Mouse (Mus musculus) lung, postnatal 14 days (tissue): ENCODE data around the gene Cxcl15.

Experiments
- DNase-seq: peaks from one replicate; pipeline ENCODE4 v3.0.0; 2021

Cxcl15 gene

DNA sequence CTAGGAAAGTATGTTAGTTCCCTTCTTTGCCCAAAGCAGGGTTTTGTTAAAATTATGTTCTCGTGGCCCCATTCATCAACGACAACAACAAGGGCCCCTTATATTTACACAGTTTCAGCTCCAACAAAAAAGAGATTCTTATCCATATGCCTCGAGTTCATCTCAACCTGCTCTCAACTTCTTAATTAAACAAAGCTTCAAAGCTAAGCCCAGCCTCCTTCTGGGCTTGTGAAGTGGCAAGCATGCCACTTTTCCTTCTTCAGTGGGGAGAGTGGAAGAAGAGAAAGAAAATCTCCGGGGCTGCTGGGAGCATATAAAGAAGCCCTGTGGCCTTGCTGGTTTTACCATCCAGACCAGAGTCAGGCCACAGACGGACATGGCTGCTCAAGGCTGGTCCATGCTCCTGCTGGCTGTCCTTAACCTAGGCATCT is at the start of gene Cxcl15:
Gene Cxcl15, plus strand, starts transcription at position 340 of the 431 bp plus-strand sequence.
- DNase-seq = peak; percentile 49

- DNase-seq = no peak
These were observed 40.4 kb upstream of the Cxcl15 start for GRCm38 (mm10) chr5:90753934-90754333.

GRCm38 (mm10) chr5:90758020-90758605 is 36.2 kb upstream of the Cxcl15 start:
- DNase-seq = no peak

- DNase-seq = no peak
These were observed 35.0 kb upstream of the Cxcl15 start, which contains the start of gene Cxcl5 for GRCm38 (mm10) chr5:90759077-90760065. TSS of gene Cxcl5 (plus strand) at chr5:90759360.

DNA sequence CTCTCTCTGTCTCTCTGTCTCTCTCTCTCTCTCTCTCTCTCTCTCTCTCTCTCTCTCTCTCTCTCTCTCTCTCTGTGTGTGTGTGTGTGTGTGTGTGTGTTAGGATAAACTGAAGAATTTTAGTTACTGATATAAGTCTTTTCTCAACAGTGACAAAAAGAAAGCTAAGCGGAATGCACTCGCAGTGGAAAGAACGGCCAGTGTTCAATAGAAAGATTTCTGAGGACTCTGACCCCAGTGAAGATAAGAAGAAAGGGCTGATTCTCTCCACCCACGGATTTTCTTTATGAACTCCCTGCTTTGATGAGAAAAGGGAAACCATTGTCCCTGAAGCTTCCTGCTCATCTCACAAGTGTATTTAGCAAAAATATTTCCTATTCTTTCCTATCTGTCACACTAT is 34.0 kb upstream of the Cxcl15 start:
- DNase-seq = no peak

DNA sequence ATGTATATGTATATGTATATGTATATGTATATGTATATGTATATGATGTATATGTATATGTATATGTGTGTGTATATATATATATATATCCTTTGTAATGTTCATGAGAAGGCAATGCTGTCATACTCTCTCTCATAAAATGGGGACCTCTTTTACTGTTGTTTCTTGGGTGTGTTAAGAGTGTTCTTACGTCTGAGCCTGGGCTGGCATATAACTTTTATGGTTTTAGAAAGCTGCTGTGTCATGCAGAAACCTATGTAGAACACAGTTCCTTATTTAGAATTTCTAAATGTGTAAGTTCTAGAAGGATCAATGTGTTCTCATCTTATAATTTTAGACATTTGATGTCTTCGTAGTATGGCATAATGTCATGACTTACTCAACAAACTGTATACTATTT is 33.5 kb upstream of the Cxcl15 start:
- DNase-seq = no peak

DNA sequence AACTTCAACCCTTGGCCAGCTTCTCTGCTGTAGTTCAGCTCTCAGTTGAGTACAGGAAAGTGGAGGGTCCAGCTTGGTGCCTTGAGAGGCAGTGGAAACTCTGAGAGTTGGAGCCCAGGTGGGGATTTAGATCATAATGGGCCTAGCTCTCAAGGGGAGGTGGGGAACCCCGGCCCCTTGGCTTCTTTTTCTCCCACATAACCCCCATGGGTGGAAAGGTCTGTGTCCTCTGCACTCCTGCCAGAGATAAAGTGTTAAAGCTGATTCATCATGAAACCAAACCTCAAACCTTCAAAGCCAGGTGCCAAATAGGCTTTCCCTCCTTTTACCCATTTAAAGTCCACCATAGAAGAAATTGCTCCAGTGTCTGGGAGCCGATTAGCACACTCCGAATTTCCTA is 32.5 kb upstream of the Cxcl15 start:
- no peak for DNase-seq

- DNase-seq = no peak
These were observed 30.2 kb upstream of the Cxcl15 start for GRCm38 (mm10) chr5:90763912-90764665.

DNA sequence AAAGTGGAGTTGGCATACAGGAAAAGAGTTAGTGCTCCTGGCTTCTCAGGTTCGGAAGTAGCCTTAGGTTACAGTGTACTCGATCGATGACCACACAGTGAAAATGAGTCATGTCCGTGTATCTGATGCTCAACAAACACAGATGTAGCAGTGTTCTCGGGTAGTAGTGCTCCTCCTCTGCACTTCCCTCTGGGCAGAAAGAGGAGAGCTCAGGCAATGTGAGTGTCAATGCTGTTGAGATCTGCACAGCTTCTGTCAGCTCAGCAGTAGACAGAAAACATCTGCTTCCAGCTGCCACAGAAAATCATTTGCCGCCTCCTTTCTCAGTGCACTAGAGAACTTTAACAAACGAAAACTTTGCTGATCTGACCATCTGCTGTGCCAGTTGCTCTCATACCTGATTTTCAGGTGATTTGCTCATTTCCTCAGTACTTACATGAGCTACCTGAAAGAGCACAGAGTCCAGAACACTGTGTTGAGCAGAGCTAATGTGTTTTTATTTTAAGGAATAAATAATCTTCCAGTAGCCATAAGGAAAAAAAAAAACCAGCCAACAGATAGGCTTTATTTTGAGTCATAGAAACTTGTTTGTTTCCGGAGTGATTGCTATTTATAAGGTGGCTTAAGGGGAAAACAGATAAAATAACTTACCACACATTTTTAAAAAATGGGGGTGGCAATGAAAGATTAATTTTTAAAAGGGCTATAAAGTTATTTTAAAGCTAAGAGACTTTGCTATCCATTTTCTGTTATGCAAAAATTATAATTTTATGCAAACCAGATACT is 28.3 kb upstream of the Cxcl15 start:
- DNase-seq = no peak

DNA sequence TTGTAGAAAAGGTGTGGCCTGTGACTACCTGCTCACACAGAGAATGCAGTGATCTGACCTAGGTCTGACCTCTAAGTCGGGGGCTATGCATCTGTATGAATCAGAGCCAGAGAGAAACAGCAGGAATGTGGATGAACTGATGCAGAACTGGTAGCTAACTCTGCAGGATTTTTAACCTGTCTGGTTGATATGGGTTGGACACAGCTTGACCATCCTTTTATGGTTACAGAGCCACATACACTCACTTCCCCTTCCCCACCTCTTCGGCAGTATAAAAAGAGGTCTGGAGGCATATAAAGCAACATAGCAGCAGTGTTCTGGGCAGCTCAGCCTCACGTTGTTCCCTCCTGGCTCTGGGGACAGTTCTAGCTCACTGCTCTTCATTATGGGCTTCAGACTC is 26.1 kb upstream of the Cxcl15 start, which contains the start of gene Ppbp:
Gene Ppbp, plus strand, starts transcription at position 301 of the 400 bp plus-strand sequence.
- DNase-seq = no peak

GRCm38 (mm10) chr5:90771369-90771768 is 23.0 kb upstream of the Cxcl15 start:
- no peak for DNase-seq

DNA sequence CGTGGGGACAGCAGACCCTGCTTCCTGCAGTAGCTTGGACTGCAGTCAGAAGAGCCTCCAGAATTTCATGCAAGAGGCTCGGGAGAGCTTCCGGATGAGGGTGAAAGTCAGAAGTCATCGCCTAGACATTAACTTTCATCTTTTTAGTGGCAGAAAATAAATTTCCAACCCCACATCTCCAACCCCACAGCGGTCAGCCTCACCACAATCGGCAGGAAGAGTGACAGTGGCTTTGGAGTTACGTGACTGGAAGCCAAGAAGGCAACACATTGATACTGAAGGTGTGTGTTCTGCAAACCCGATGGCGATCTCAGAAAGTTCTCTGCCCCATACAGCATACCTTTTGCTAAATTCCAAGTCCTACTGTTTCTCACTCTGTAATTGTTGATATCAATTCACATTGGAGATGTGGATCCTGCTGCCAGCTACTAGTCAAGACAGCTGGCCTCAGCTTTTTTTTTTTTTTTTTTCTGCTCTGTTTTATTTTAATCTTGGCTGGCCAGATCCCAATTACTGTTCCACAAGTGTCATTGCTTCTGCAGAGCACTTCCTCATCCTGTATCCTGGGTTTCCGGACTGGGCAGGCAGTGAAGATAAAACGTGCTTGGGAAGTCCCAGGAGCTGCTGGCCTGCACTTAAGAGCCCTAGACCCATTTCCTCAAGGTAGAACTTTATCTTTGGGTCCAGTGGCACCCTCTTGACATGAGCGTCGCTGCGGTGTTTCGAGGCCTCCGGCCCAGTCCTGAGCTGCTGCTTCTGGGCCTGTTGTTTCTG is 22.3 kb upstream of the Cxcl15 start, which contains the start of gene Pf4:
Gene Pf4, plus strand, starts transcription at position 556 of the 774 bp plus-strand sequence.
- peak; percentile 16 for DNase-seq

GRCm38 (mm10) chr5:90775562-90775961 is 18.8 kb upstream of the Cxcl15 start:
- no peak for DNase-seq

DNA sequence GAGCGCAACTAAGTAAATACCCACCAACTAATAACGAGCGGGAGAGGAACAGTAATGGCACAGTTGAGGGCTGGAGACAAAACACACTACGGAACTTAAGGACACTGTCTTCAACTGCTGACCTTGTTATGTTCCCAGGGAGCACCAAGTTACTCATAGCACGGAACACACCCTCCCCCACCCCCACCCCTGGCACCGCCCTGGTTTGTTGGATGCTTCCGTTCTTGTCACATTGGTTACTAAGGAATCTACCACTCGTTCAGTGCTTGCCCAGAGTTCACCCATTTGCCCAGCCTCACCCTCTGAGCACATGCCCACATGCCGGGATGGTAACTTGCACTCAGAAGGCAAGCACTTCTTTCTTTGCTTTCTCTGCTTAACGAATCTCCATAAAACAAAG is 16.7 kb upstream of the Cxcl15 start:
- no peak for DNase-seq

DNA sequence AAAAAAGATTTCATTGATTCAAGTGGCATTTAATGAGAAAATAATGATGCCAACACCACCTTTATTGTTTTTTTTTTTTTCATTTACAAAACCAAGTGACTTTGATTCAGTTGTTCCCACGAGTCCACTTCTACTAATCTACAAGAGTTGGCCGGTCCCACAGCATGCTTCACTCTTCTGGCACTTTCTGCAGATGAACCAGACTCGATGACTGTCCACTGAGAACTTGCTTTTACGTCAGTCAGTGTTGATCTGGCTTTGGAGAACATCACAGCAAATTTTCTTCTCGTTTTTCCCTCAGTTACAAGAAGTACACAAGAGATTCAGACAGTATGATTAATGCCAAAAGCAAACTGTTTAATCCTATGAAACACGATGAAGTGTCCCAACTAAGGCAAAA is 15.5 kb upstream of the Cxcl15 start:
- DNase-seq = no peak

DNA sequence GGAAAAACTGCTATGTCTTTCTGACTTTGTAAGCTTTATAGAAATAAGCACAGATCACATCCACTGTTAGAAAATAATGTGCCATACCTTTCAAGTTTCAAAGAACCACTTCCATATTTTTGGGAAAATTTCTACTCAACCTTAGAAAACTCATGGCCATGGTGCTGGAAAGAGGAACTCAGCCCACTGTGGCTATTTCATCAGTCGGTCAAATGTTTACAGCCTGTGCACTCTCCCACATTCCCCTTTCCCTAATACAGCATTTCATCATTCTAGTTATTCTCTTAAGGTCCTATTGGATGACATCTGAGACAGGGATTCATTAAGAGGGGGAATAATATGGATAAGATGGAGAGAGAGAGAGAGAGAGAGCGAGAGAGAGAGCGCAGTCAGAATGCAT is 10.6 kb upstream of the Cxcl15 start:
- no peak for DNase-seq

- DNase-seq = peak; percentile 53
These were observed 8.4 kb upstream of the Cxcl15 start, which contains the start of gene Cxcl3 for GRCm38 (mm10) chr5:90785659-90786588. TSS of gene Cxcl3 (plus strand) at chr5:90786103.

- no peak for DNase-seq
These were observed 6.2 kb upstream of the Cxcl15 start for GRCm38 (mm10) chr5:90788114-90788513.

DNA sequence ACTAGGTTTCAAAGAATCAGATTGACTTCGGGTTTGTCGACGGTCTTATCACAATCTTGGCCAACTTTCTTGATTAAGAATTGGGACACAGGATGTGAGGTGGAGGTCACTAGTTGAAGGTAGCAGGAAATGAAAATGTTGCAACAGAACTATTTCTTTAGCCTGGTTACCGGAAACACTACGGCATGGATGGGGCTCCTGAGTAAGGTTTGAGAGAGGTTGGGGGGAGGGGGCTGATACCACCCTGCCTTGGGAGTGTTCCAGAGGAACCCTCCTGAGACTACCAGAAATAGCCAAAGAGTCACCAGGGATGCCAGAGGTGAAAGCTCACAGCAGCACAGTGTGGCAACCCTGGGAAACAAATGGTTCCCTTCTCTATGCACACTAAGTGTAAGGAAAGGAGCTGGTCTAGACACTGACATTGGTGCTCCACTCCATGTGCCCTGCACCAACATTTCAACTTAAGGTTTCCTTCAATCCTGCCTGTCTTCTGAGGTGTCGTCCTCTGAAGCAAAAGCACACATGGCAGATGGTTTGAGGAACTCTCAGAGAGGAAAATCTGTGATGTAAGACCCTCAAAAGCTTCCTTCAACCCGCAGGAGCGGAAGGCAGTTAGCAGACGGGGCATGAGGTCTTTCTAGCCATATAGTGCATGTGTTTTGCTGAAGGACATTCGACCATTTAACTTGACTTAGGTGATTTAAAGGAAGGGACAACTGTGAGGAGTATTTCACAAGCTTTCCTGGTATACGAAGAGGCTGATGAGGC is 4.8 kb upstream of the Cxcl15 start:
- no peak for DNase-seq
